Comparison of ENCODE assay signal across 30 mouse cellular contexts in the genomic region with DNA sequence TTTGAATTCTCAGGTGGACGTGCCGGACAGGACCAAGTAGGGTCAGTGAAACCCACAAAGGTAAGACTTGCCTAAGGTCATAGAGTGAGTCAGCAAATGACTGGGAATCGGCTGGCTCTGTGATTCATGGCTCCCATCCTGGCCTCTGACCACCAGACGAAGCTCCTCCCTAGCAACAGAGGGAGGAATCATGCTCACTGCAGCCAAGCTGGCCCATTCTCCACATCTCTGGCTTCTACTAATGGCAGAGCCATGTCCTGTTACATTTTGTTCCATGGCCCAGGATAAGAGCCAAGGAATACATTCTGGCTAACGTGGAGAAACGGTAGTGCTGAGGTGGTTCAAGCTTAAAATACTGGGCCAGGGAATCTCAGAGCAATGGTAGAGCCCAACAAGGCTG.
A peak's percentile ranks its signal among the peaks of the same experiment; 100 is the strongest.
DNase-seq lines count a peak whose midpoint lies in the region; ATAC-seq and TF ChIP-seq lines count a peak whose summit lies in the region.
"Had no signal": no experiment of that assay in that cellular context is flagged by ENCODE, and none has a peak within 500 bp of the region (broad histone marks: within the 10 kb centered on the region; RNA-seq: fewer than 3 reads in every experiment).

No protein-coding gene starts in this region.

- H3K4me3 ChIP-seq in heart, embryonic 12.5 days, result no peak overlapping the region
- H3K4me3 ChIP-seq in testis, adult 2 months (ENCODE audit: control insufficient read depth, low read depth, low read length), result peak overlapping the region; percentile 39
- H3K4me3 ChIP-seq: embryonic facial prominence, embryonic 12.5 days; hindbrain, embryonic 12.5 days; liver, embryonic 12.5 days; megakaryocyte, embryonic 14.5 days; midbrain, embryonic 12.5 days; myocyte; neural tube, embryonic 12.5 days had no signal

- no peak for TF ChIP-seq CTCF in testis, adult 2 months (IDR thresholded peaks at IDR 0.05; ENCODE audit: control insufficient read depth, insufficient read depth, insufficient replicate concordance, low read depth, low read length)

- no peak for TF ChIP-seq POLR2A in testis, adult 2 months (IDR thresholded peaks at IDR 0.05; ENCODE audit: control insufficient read depth, low read depth, low read length)

- no peaks in the 10 kb centered on the region for H3K36me3 ChIP-seq in heart, embryonic 12.5 days
- no peaks in the 10 kb centered on the region for H3K36me3 ChIP-seq in testis, adult 2 months (ENCODE audit: control insufficient read depth, insufficient read depth, low read length)
- H3K36me3 ChIP-seq: embryonic facial prominence, embryonic 12.5 days; G1E; hindbrain, embryonic 12.5 days; liver, embryonic 12.5 days; midbrain, embryonic 12.5 days; neural tube, embryonic 12.5 days had no signal

- H3K27me3 ChIP-seq in heart, embryonic 12.5 days (replicated peaks), result no peaks in the 10 kb centered on the region
- no peaks in the 10 kb centered on the region for H3K27me3 ChIP-seq in testis, adult 2 months (ENCODE audit: control insufficient read depth, insufficient read depth, low read length)
- H3K27me3 ChIP-seq: embryonic facial prominence, embryonic 12.5 days; hindbrain, embryonic 12.5 days; liver, embryonic 12.5 days; megakaryocyte, embryonic 14.5 days; neural tube, embryonic 12.5 days; Patski had no signal

- WGBS in heart, embryonic 12.5 days, result 88% methylated on average over 6 of the region's 6 CpGs

- peak; percentile 97 for DNase-seq in heart, adult 11 months
- DNase-seq in testis, postnatal 10 days (ENCODE audit: low spot score), result no peak
- peak; percentile 83 for DNase-seq in fibroblast of lung, adult 2 months (ENCODE audit: low read depth)
- DNase-seq in right cerebral cortex, adult 18-20 months, result no peak
- no peak for DNase-seq in urinary bladder, adult 18-20 months (ENCODE audit: low spot score in 2 of 2)
- DNase-seq: adrenal gland, postnatal 25 days; cerebellum, adult 11-12 months; cerebellum, adult 9-11 months; embryo, embryonic 11 days; kidney, adult 8-10 months; layer of hippocampus, postnatal 36 days; left cerebral cortex, postnatal 4 days; liver, postnatal 0 days; lung, postnatal 4 days; right cerebral cortex, postnatal 4 days had no signal

- no peak overlapping the region for H3K4me2 ChIP-seq in heart, embryonic 12.5 days
- H3K4me2 ChIP-seq: embryonic facial prominence, embryonic 12.5 days; hindbrain, embryonic 12.5 days; liver, embryonic 12.5 days; midbrain, embryonic 12.5 days; neural tube, embryonic 12.5 days had no signal

- H3K4me1 ChIP-seq in heart, embryonic 12.5 days (replicated peaks), result no peaks in the 10 kb centered on the region
- H3K4me1 ChIP-seq in testis, adult 2 months (ENCODE audit: control insufficient read depth, insufficient read depth, low read length), result no peaks in the 10 kb centered on the region
- H3K4me1 ChIP-seq: embryonic facial prominence, embryonic 12.5 days; hindbrain, embryonic 12.5 days; liver, embryonic 12.5 days; megakaryocyte, embryonic 14.5 days; midbrain, embryonic 12.5 days; neural tube, embryonic 12.5 days had no signal

- H3K9ac ChIP-seq in heart, embryonic 12.5 days, result no peak overlapping the region
- H3K9ac ChIP-seq: embryonic facial prominence, embryonic 12.5 days; hindbrain, embryonic 12.5 days; liver, embryonic 12.5 days; liver, postnatal 0 days; midbrain, embryonic 12.5 days; neural tube, embryonic 12.5 days had no signal

- no peaks in the 10 kb centered on the region for H3K9me3 ChIP-seq in heart, embryonic 12.5 days (replicated peaks)
- H3K9me3 ChIP-seq: embryonic facial prominence, embryonic 12.5 days; G1E; hindbrain, embryonic 12.5 days; liver, embryonic 12.5 days; midbrain, embryonic 12.5 days; neural tube, embryonic 12.5 days had no signal

- no peak for ATAC-seq in heart, embryonic 12.5 days (ENCODE audit: insufficient number of reproducible peaks, low FRiP score)
- ATAC-seq: forebrain, embryonic 16.5 days; hindbrain, postnatal 0 days; intestine, embryonic 16.5 days; liver, embryonic 12.5 days; liver, postnatal 0 days; Patski had no signal

- H3K27ac ChIP-seq in heart, embryonic 12.5 days (ENCODE audit: poor library complexity, severe bottlenecking), result no peak overlapping the region
- H3K27ac ChIP-seq in testis, adult 2 months (ENCODE audit: control insufficient read depth, insufficient read depth, low read depth, low read length), result no peak overlapping the region
- H3K27ac ChIP-seq: embryonic facial prominence, embryonic 12.5 days; hindbrain, embryonic 12.5 days; hindbrain, postnatal 0 days; kidney, postnatal 0 days; liver, embryonic 12.5 days; midbrain, embryonic 12.5 days; neural tube, embryonic 12.5 days had no signal

Comparison
In these comparisons a context has a peak if more than half of its experiments do, and no peak if none do; other contexts are left out.
1. DNase-seq: peak in heart, adult 11 months (single experiment) and fibroblast of lung, adult 2 months (single experiment); none in testis, postnatal 10 days (single experiment), right cerebral cortex, adult 18-20 months (single experiment) and urinary bladder, adult 18-20 months (0 of 2).